Mouse (Mus musculus) gonadal fat pad, adult 2 months (tissue): ENCODE data around the gene Hist2h2be. TPM values are rescaled to one million over a fixed set of nuclear protein-coding genes. Genes with fewer than 3 reads are reported as not detected.
"Not testable (repeated sequence)": the region's sequence is repeated elsewhere in the genome, so short reads cannot be mapped to it uniquely, and the experiment has no call there.

Source experiments
- DNase-seq: peaks from one replicate; pipeline ENCODE4 v3.0.0-alpha.2; 2012; ENCODE audit warnings: low read depth
- polyA plus RNA-seq: library from polyadenylated mRNA; depleted of rRNA; stranded (reverse); fragments of >200 nt; gene quantifications from 2 replicates; pipeline ENCODE4 v1.2.3, GENCODE M21; 2012

The Hist2h2be gene
- polyA plus RNA-seq, 1 experiment: 9.7 TPM

DNA sequence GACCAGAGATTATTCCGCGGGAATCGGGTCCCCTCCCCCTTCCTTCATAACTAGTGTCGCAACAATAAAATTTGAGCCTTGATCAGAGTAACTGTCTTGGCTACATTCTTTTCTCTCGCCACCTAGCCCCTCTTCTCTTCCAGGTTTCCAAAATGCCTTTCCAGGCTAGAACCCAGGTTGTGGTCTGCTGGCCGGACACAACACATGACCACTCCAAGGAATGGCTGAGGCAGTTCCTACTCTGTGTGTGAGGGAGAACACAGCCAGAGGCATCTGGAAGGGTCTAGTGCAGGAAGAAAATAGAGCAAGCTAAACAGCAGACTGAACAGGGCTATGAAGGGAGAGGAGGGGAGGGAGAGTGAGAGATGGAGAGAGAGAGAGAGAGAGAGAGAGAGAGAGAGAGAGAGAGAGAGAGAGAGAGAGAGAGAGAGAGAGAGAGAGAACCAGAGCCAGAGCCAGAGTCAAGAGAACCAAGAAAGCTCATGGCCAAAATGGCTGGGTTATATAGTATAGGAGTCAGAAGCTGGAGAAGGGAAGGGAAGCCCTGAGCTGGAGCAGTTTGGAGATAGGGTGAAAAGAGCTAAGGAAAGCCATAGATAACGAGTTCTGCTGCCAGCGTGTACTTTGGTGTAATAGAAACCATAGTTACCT is 22.2 kb upstream of the Hist2h2be start:
- not testable (repeated sequence) for DNase-seq

DNA sequence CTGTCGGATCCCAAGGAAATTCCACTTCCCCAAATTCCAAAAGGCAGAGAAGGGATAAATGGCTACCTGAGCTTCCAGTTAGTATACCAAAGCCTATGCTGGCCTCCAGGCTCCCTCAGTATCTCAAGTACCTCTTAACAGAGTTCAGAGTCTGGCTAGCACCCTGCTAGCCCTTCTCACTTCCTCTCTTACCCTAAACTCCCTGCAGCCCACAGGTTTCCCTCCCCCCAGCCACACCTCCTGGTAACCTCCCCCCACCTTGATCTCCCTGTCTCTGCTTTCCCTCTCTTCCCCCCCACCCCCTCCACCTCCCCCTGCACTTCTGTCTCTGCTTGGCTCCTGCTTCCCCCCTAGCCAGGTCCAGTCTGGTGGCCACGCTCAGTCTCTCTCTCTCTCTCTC is 21.2 kb upstream of the Hist2h2be start:
- no peak for DNase-seq

DNA sequence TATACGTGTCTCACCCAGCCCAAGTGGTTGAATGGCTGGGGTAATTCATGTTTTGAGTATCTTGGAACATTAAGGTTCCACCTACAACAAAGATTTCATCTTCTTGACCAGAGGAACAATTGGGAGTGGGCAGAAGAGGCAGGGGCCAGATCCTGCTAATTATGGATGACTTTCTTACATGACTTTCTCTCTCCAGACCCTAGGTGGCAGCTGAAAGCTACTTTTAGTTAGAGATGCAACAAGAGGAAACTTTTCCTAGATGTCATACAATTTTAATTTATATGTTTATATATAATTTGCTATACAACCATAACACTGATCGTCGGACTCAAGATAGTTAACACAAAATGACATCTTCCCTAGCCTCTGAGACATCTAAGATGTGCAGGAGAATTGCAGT is 13.1 kb upstream of the Hist2h2be start:
- no peak for DNase-seq

DNA sequence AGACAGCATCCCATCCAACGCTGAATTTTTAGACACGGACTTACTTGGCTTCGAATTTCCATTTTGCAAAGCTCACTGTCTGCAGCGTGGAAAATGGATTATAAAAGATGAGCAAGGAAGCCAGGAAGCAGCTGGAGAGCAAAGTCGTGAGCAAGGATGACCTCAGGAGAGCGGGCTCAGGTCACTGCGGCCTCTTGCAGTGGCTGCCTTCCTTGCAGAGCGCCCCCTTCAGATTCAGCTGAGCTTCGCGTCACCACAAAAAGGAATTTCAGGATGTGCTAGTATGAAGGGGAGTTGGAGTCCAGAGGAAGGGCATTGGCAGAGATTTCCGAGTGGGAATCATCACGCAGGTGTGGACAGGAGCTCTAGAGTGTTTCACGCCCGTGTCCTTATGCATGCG is 11.7 kb upstream of the Hist2h2be start:
- no peak for DNase-seq

DNA sequence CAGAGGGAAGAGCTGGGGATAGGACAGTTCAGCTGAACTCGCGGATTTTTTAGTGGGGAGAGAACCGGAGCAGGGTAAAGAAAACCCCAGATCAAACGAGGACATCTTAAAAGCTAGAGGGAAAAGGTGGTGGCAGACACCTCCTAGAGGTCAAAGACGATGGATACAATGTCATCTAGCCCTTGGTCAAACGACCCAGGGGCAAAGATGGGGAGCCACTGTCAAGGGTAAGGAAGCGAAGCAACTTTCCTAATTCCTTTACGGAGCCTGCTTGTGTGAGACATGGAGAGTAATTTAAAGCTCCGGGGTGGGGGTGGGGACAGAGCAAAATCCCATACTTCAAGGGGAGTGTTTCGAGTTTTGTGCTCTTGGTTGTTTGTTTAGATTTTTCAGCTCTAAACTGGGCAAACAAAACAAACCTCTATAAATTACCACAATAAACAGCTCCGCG is 1.7 kb upstream of the Hist2h2be start:
- DNase-seq: no peak

DNA sequence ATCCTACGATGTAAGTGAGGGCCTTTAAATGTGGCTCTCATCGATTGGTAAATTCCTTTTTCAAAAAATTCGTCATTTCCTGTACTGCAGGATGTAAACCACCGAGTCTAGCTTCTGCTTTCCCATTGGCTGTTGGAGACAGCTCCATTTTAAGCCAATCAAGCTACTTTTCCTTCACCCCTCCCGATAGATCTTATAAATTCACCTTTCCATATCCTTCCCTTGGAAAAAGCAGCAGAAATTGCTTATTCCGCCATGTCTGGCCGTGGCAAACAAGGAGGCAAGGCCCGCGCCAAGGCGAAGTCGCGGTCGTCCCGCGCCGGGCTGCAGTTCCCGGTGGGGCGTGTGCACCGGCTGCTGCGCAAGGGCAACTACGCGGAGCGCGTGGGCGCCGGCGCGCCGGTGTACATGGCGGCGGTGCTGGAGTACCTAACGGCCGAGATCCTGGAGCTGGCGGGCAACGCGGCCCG is 1.2 kb upstream of the Hist2h2be start, which contains the start of the genes Bola1 and Hist2h2ab:
Gene Bola1 (minus strand): TSS at position 49 of the 470 bp plus-strand sequence.
Gene Hist2h2ab (plus strand): TSS at position 205 of the 470 bp plus-strand sequence.
- no peak for DNase-seq

DNA sequence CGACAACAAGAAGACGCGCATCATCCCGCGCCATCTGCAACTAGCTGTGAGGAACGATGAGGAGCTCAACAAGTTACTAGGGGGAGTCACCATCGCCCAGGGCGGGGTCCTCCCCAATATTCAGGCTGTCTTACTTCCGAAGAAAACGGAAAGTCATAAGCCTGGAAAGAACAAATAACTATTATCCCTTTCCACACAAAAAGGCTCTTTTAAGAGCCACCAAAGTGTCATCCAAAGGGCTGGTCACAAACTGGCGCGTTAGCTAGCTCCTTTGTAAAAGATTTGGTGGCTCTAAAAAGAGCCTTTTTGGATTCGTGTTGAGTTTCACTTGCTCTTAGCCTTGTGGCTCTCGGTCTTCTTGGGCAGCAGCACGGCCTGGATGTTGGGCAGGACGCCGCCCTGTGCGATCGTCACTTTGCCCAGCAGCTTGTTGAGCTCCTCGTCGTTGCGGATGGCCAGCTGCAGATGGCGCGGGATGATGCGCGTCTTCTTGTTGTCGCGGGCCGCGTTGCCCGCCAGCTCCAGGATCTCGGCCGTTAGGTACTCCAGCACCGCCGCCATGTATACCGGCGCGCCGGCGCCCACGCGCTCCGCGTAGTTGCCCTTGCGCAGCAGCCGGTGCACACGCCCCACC is 671 bp upstream of the Hist2h2be start:
- DNase-seq: not testable (repeated sequence)

DNA sequence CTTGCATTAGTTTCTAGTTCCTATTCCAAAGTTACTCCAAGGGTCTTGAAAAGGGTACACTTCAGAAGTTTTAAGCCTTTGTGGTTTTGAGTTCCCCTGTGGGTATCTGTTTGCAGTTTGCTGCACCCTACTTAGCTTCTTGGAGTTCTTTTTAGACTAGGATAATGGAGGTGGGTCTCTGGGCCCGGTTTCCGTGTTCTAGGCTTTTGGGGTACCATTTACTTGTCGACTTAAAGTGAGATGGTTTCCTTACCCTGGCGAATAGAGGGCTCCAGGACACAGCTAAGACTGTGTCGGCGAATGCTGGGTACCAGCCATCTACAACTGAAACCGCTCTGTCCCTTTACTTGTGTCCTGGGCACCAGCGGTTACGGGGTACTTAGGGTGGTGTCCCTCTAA is 720 bp downstream of the Hist2h2be start:
- no peak for DNase-seq

DNA sequence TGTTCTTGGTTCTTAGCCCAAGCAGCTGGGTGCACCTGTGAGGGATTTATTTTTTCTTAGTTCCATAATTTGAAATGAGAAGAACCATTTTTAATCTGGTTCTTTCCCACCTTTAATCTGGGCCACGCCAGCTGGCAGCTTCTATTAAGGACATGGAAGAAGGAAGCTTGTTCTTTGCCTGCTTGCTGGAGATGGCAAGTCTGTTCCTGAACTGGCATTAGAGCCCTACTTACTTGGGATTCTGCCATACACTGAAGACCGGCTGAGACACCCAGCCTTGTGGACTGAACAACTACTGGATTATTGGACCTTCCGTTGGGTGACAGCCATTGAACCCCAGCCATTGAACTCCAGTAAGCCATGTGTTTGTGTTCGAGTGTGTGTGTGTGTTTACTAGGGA is 1.9 kb downstream of the Hist2h2be start:
- DNase-seq: no peak

DNA sequence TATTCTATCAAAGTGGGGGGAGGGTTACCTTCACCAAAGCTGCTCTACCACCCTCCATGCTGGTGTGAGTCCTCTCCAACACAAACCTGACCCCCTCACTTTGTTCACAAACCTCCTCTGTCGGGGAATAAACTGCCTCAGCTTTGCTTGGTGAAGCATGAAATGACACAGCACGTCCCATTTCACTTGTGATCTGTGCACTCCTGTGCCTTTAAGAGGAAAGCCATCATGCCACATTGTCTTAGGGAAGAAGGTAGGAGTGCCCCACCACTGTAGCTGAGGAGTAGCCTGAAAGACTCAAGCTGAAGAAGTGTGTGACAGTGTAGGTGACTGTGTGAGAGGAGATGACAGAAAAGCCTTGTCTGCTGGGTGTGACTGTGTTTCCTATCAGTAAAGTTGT is 4.5 kb downstream of the Hist2h2be start:
- no peak for DNase-seq

DNA sequence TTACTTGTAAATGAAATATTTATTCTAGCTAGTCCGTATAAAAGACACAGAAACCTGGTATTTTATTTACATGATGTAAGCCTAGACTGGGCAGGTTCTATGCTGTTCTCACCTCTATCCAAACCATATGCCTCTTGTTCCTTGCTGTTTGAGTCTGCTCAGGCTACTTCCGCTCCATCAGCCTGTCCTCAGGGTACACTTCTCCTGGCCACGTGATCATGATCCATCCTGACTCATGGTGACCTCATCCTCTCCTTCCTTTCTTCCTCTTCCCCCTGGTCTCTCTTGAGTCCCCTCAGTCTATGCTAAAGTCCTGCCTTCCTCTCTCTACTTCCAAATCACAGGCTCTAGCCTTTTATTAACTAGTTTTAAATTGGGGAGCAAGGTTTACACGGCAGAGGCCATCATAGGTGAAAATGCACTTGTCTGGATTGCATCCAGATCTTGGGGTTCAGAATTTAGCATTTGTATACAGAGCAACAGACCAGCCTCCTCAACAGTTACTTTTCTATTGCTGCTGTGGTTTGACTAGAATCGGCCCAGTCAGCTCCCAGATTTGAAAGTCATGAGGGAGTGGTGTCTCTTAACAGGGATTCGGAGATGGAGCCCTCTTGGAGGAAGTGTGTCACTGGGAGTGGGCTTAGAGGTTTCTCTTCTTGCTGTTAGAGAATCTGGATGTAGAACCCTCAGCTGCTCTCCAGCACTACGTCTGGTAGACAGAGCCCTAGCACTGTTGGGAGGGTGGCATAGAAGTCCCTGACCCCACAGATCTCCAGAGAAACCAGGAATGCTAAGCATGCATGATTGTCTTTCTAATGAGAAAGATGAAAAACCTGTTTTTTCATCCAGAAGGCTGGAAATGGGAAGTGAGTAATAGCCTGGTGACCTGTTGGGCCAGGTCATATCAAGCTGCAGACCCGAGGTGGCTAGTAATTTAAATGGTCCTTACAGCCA is 6.1 kb downstream of the Hist2h2be start:
- DNase-seq: no peak

DNA sequence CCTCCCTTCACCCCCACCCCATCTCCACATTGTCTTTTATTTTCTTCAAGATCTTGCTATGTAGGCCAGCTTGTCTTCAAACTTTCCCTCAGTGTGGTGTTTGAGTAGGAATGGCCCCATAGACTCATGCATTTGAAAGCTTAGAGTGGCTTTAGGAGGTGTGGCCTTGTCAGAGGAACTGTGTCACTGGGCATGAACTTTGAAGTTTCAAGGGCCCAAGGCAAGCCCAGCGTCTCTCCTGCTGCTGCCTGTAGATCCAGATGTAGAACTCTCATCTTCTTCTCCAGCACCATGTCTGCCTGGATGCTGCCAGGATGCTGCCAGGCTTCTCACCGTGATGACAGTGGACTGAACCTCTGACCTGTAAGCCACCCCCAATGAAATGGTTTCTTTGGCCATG is 7.9 kb downstream of the Hist2h2be start:
- no peak for DNase-seq

DNA sequence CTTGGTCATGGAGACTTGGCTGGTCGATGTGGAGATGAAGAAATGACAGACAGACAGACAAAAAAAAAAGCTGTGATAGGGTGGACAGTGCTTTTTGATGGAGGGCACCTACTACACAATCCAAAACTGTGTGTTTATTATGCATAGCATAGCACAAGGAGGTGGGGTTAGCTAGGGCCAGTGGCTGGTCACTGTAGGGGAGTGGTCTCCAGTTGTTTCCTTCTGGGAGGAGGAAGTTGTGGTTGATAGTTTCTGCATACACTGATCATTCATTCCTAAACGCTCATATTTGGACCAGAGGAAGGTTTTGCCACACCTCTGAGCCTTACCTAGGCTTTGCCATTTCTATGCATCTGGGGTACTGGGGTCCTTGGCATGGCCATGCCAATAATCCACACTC is 9.5 kb downstream of the Hist2h2be start:
- no peak for DNase-seq

DNA sequence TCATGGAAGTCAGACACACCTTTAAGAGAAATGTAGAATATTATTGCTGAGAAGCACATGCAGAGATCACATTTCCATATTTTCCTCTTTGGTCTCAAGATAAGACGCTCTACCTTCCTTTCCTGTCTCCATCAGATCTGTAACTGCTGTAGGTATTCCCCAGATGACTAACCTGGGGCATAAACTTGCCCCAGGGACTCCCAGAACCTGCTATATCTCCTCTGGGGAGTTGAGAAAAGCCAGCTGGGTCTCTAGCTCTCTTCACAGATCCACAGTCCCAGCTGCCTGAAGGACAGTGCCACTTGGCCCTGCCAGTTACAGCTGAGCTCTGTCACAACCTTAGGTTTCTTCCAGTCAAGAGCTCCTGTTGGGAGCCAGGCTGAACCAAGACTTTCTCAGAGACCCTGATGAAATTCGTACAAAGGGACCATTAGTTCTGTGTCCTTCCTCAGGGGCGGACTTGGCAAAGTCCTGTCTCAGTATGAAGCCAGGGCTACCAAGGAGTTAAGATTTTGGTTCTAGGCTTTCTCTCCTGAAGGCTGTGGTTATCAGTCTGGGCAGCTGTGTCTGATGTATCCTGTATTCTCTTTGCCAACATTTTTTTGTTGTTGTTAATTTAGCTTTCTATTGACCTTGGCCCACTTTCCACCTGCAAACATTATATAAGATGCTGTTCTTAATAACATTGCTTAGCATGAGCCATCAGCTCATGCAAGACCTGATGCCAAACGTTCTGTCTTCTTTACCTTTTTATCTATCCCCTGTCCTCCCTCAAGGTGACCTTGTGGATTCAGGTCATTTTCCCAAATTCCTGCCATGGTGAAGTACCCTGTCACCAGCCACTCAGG is 10.2 kb downstream of the Hist2h2be start:
- DNase-seq: no peak

DNA sequence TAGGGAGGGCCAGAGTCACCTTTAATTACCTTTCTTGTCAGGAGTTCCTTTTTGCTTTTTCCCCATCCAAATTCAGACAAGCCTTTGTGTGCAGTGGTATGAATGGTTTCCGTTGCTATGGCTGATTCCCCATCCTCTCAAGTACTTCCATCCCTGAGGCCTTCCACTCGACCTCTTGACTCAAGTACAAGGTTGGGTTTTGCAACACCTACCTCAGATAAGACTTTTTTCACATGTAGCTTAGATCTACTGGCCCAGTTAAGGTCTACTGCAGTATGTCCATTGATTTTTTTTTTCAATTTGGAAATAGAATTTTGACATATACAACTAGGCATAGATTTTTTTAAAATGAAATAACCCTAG is 10.8 kb downstream of the Hist2h2be start:
- DNase-seq: no peak

DNA sequence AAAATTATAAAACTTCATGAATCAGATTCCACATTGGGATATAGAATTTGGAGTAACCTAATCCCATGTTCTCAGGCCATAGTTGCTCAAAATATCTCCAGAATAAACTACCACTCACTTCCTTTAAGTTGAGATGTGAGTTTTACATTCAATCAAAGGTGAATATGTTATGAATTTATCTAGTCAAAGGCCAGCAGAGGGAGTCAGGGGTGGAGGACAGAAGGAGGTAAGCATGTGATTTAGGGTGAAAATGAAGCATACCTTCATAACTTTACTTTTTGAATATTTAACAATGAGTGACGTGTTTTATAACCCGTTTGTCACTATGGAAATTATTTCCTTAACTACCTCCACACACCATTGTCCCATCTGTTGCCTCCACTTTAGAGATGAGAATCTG is 14.0 kb downstream of the Hist2h2be start:
- no peak for DNase-seq

DNA sequence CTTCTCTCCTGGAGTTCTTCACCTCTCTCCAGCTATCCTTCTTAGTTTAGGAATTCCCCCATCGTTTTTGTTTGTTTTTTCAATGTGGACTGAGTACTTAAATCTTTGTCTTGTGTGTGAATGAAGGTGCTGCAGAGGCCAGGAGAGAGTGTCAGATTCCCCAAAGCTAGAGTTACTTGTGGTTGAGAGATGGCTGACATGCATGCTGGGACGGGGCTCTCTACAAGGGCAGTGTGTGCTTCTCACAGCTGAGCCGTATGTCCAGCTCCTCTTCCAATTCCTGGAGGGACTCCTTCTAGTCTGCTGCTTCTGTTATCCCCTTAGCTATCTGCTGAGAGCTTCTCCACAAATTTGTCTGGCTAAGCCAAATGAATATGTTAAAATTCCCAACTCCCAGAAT is 14.9 kb downstream of the Hist2h2be start:
- DNase-seq: no peak

DNA sequence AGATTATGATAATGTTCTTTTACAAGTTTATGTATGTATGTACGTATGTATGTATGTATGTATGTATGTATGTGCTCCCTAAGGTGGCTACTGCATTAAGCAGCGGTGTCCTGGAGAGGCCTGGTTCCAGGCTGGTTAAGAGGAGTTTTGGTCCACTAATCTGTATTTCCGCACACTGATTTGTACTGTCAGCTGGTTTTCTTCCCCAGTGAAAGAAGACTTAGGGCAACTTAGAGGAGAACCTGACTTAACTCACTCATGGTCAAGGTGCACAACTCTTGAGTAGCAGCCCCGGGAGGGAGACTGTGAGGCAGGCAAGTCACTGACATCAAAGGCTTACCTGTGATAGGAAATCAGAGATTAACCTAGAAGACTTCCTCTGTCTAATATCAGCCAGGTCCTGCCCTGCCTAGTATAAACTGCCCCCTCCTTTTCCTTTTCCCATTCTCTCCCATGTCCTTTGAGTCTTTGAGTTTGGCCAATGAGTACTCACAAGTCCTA is 16.0 kb downstream of the Hist2h2be start:
- DNase-seq: no peak

DNA sequence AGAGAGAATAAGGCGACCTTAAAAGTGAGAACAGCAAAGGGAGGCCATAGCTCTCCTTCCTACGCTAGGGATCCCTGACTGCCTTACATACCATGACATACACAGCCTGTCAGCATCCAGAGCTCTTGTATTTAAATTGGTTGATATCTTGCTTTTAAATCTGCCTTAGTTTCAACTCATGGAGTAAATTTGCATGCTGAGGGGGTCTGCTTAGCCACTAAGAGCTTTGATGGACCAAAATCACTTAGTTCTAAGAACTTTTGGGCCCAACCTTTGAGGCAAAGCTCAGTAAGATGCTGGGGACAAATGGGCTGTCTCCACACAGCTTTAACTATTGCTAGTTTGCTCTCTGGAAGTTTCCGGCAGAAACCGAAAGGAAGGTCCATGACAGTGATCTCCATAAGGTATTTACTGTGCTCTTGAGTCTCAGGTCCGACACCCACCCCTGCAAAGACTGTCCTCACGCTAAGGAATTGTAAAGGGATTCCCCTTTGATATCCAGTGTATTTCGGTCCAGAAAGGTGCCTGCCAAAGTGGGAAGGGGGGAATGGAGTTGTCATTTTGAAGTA is 16.5 kb downstream of the Hist2h2be start:
- DNase-seq: no peak

DNA sequence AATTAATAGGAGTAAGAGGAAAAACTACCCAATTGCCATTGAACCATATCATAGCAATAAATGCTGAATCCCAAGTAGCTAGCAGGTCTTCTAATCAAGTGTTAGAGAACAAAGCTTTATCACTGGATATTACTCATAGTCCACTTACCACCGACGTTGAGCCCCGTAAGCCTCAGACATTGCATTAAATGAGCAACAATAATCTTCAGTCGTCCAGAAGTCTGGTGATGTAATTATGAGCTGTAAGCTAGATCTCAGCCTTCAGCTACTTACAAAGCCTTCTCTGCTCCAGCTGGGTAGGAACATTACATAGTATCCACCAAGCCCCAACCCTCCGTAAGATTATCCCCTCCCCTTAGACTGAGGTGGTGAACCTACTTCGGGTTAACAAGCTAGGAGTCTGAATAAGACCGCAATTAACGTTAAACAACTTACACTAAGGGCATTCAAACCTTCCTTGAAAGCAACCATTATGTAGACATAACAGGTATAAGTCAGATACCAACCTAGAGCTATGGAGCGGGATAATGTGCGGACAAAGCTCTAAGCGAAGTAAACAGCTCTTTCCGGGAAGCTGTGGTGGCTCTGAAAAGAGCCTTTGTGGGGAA is 17.1 kb downstream of the Hist2h2be start:
- no peak for DNase-seq
